Mouse (Mus musculus): ENCODE data around the gene Krt24. TPM values are rescaled to one million over a fixed set of nuclear protein-coding genes. Genes with fewer than 3 reads are reported as not detected.

The Krt24 gene
- polyA plus RNA-seq, 1 experiment from 2014 or later: not detected

DNA sequence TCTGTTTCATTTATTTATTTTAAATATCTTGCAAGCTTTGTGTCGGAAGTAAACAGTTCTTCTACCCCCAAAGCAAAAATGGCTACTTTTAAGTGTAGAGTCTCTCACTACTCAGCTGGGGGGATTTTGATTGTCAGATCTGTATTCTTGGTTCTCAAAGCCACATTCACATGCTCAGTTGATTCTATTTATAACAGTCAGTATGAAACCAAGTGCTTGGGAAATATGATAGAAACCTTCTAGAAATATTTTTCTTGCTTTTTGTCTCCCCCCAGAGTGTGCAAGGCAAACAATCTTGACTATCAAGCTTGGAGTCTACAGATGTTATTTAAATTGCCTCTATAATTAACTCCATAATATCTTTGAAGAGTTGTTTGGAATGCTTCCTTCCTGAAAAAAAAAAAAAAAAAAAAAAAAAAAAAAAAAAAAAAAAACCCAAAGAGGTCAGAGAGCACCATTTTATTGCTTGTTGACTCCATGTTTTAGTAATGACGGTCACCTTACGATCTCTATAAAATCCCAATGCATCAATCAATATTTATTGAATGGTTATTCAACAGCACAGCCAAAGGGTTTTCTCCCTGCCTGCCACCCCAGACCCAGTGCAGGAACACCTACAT, 41.8 kb downstream of the Krt24 start:
- no peak overlapping the region for H3K27ac ChIP-seq

DNA sequence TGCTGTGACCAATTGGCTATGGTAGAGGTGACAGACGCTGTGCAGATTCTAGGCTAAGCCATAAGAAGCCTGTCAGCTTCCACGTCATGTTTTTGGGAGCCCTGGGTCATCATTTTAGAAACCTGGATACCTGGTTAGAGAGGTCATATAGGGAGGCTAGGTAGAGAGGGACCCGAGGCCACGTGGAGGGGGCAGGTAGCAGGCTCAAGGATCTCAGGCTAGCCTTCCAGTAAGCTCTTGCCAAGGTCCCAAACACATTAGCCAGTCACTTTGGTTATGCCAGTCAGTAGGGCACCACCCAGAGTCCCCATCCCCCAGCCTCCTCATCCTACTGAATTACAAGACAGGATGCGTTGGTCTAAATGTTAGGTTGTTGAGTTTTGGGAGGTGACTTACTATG, 43.0 kb downstream of the Krt24 start:
- H3K27ac ChIP-seq: no peak overlapping the region
- no peaks in the 10 kb centered on the region for H3K79me2 ChIP-seq (ENCODE audit: inconsistent target)
- 84% methylated on average over 5 of the region's 5 CpGs for WGBS (ENCODE audit: missing documents)
- H3K4me3 ChIP-seq (ENCODE audit: inconsistent target): no peak overlapping the region
- H3K36me3 ChIP-seq (ENCODE audit: inconsistent target): no peaks in the 10 kb centered on the region

More for the DNA sequence above, 41.8 kb downstream of the Krt24 start:
- Histone ChIP-seq H3K4me3 (ENCODE audit: inconsistent target) (no peak overlapping the region), H3K36me3 (ENCODE audit: inconsistent target) (no peaks in the 10 kb centered on the region), H3K79me2 (ENCODE audit: inconsistent target) (no peaks in the 10 kb centered on the region)
- WGBS (ENCODE audit: missing documents): 86% methylated on average over 2 of the region's 3 CpGs

DNA sequence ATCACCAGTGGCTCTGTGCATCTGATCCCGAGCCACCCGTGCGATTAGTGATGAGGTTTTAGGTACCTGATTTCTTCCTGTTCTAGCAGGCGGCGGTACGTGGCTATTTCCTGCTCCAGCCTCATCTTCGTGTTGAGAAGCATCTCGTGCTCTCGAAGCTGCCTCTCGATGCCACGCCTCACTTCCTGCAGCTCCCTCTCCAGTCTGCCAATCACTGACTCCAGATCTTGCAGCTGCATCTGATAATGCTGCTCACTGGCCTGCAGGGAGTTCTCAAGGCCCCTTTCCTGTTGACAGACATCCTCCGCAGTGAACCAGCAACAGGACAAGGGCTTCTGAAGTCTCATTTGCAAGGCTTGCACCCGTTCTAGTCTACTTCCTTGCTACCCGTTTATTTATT, 46.6 kb downstream of the Krt24 start:
- H3K27ac ChIP-seq: no peak overlapping the region
- H3K36me3 ChIP-seq (ENCODE audit: inconsistent target): no peaks in the 10 kb centered on the region
- no peak overlapping the region for H3K4me3 ChIP-seq (ENCODE audit: inconsistent target)
- H3K79me2 ChIP-seq (ENCODE audit: inconsistent target): no peaks in the 10 kb centered on the region
- 7% methylated on average over 14 of the region's 14 CpGs for WGBS (ENCODE audit: missing documents)

DNA sequence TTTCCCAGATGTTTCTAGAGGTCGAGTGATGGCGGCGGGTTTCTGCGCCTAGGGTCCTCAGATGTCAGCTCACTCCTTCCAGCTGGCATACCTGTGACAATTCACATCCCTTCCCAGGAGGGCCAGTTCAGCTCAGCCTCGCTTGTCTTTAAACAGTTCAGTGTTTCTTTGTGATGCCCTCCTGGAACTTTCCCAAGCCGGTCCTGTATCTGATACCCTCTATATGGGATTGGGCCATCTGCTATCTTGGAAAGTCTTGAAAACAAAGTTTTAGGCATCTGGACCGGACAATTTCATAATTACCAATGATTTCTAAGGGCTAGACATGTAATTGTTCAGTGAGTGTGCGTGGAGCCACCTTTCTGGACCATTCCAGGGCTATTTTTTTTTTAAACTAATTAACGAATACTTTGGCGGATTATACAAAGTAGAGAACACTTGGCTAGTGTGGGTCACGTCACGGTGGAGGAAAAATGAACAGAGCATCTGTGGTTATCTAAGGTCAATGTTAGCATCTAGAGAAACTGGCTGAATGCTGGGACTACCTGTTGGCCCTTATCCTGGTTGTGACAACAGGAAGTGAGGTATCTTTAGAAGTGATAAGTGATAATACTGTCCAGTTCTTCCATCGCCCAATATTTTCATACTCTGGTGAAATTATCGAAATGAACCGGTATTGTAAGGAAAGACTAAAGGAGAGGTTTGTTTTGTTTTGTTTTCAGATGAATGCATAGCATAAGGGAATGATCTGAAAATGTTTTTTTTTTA, 53.8 kb downstream of the Krt24 start:
- Histone ChIP-seq H3K79me2 (ENCODE audit: inconsistent target) (peaks cover 38% of the 10 kb centered on the region), H3K27ac (no peak overlapping the region), H3K4me3 (ENCODE audit: inconsistent target) (peak overlapping the region; percentile 96), H3K36me3 (ENCODE audit: inconsistent target) (peaks cover 17% of the 10 kb centered on the region; the same call in 1 of the 2 replicates)
- 44% methylated on average over 15 of the region's 15 CpGs for WGBS (ENCODE audit: missing documents)

DNA sequence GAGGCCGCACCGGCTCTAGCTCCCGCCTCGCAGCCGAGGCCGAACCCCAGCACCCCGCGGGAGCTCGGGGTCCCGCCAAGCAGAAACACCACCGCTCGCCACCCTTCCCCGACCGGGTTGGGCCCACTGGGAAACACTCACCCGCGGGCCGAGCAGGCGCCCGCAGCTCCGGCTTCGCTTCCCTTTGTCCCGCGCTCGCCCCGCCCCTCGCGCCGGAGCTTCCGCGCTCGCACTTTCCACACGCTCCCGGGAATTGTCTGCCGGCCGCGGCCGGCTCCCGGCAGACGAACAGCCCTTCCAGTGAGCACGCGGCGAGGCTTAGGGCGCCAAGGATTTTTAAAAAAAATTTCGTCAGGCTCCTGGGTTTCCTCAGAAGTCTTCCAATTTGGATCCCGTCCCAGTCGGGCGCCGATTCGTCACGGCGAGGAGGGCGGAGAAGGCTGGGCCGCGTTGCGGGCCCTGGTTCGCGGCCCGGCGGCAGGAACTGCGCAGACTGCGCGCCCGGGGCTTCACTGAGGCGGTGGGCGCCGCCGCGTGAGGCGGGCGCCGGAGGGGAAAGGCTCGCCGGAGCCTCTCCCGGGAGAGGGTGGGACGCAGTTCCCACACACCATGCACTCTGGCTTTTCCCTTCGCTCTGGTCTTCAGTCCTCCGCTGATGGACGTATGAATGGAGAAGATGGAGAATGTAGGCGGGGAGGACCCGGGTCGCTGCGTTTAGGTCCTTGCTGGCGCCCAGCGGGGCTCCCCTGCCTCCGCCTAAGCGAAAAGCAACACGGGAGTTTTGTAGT, 54.6 kb downstream of the Krt24 start, which contains the start of gene Smarce1:
Gene Smarce1 (minus strand): TSS at position 757 of the 788 bp plus-strand sequence.
- H3K4me3 ChIP-seq (ENCODE audit: inconsistent target): peak within 1 kb of the TSS; percentile 96
- H3K79me2 ChIP-seq (ENCODE audit: inconsistent target): peaks cover 46% of the 10 kb centered on the region
- H3K27ac ChIP-seq: peak within 1 kb of the TSS; percentile 55
- under 1% methylated on average over 80 of the region's 87 CpGs for WGBS (ENCODE audit: missing documents)
- peaks cover 21% of the 10 kb centered on the region; the same call in 1 of the 2 replicates for H3K36me3 ChIP-seq (ENCODE audit: inconsistent target)

Other genes starting within 250 kb of the Krt24 start
- 50.8 to 246 TPM (median 226 TPM) in 3 replicates for gene Igfbp4, start 244.0 kb downstream of the Krt24 start, polyA plus RNA-seq (2018)
- 0.88 to 2.5 TPM (median 0.97 TPM) in 3 replicates for gene Tns4, start 196.0 kb downstream of the Krt24 start, polyA plus RNA-seq (2018)
- gene Ccr7, start 130.2 kb downstream of the Krt24 start, polyA plus RNA-seq (2018): 0.98 to 2.3 TPM (median 1.1 TPM) in 3 replicates
- gene Smarce1, start 54.2 kb downstream of the Krt24 start, polyA plus RNA-seq (2018): 54.8 to 118 TPM (median 76.8 TPM) in 3 replicates
- gene Krt222, start 41.2 kb downstream of the Krt24 start, polyA plus RNA-seq (2018): not detected in 3 replicates
- not detected in 3 replicates for gene Krt25, start 37.7 kb upstream of the Krt24 start, polyA plus RNA-seq (2018)
- gene Krt26, start 52.7 kb upstream of the Krt24 start, polyA plus RNA-seq (2018): not detected in 3 replicates
- gene Krt27, start 65.8 kb upstream of the Krt24 start, polyA plus RNA-seq (2018): not detected in 3 replicates
- not detected in 3 replicates for gene Krt28, start 89.6 kb upstream of the Krt24 start, polyA plus RNA-seq (2018)
- gene Krt10, start 104.1 kb upstream of the Krt24 start, polyA plus RNA-seq (2018): 1.2 to 2.7 TPM (median 2.0 TPM) in 3 replicates
- not detected in 3 replicates for gene Krt12, start 137.0 kb upstream of the Krt24 start, polyA plus RNA-seq (2018)
- gene Krt20, start 152.9 kb upstream of the Krt24 start, polyA plus RNA-seq (2018): not detected in 3 replicates
- gene Krt23, start 207.9 kb upstream of the Krt24 start, polyA plus RNA-seq (2018): not detected in 3 replicates
- not detected in 3 replicates for gene Krt39, start 236.1 kb upstream of the Krt24 start, polyA plus RNA-seq (2018)

Measured in macrophage (primary cell).